Mouse (Mus musculus) intestine, postnatal 0 days (tissue): ENCODE results near the gene Aamdc. TPM values are rescaled to one million over a fixed set of nuclear protein-coding genes. Genes with fewer than 3 reads are reported as not detected.

Source experiments
- ATAC-seq: fragments of 200-750 bp; cut with Nextera tagmentation; 2 replicates; pipeline ENCODE4 v1.8.0; 2017; ENCODE audit warnings: mild to moderate bottlenecking, moderate TSS enrichment, moderate library complexity
- H3K27ac ChIP-seq: fragments of 300-500 bp; sonication (generic); 2 replicates; pipeline ENCODE4 v1.5.1; 2014; ENCODE audit warnings: mild to moderate bottlenecking, low read depth, low read length, moderate library complexity
- H3K27me3 ChIP-seq: fragments of 300-500 bp; sonication (generic); replicated peaks from 2 replicates; pipeline ENCODE4 v1.6.1; 2014; ENCODE audit warnings: low read length, mixed read lengths; ENCODE audit not compliant: control insufficient read depth, insufficient read depth
- H3K36me3 ChIP-seq: fragments of 300-500 bp; sonication (generic); 2 replicates; pipeline ENCODE4 v1.6.1; 2014; ENCODE audit warnings: mild to moderate bottlenecking, moderate library complexity; ENCODE audit not compliant: control insufficient read depth, insufficient read depth
- H3K4me1 ChIP-seq: fragments of 300-500 bp; sonication (generic); replicated peaks from 2 replicates; pipeline ENCODE4 v1.6.1; 2014; ENCODE audit warnings: antibody characterized with exemption, low read length, mixed read lengths; ENCODE audit not compliant: control insufficient read depth, insufficient read depth
- H3K4me2 ChIP-seq: fragments of 300-500 bp; sonication (generic); replicated peaks from 2 replicates; pipeline ENCODE4 v1.6.1; 2014; ENCODE audit warnings: low read depth, mild to moderate bottlenecking, moderate library complexity
- H3K4me3 ChIP-seq: fragments of 300-500 bp; sonication (generic); 2 replicates; pipeline ENCODE4 v1.5.1; 2014; ENCODE audit warnings: low read depth, low read length
- H3K9ac ChIP-seq: fragments of 300-500 bp; sonication (generic); 2 replicates; pipeline ENCODE4 v1.6.1; 2014; ENCODE audit warnings: mild to moderate bottlenecking, low read depth, low read length
- H3K9me3 ChIP-seq: fragments of 300-500 bp; sonication (generic); 2 replicates; pipeline ENCODE4 v1.6.1; 2016; ENCODE audit warnings: mixed run types; ENCODE audit not compliant: control insufficient read depth
- CTCF ChIP-seq: sonication (generic); IDR thresholded peaks from 2 replicates; pipeline ENCODE4 v1.5.1; 2016; ENCODE audit warnings: low read depth, mild to moderate bottlenecking, control low read depth, antibody characterized with exemption, moderate library complexity
- WGBS: fragments of 180-500 bp; shearing (Covaris S2); extraction: QIAGEN DNeasy Blood & Tissue Kit; methylation state at CpG from one replicate; pipeline ENCODE4 v1.1.7; 2014; 5-methylcytosine and 5-hydroxymethylcytosine counted together
- polyA plus RNA-seq: library from polyadenylated mRNA; unstranded; fragments of >200 nt; fragmentation: Nextera tagmentation; extraction: Ambion mirVana; gene quantifications from 2 replicates; pipeline ENCODE4 v1.2.1, GENCODE M21; 2015

Gene Aamdc
- polyA plus RNA-seq, 1 experiment from 2014 or later: 86.8 TPM

GRCm38 (mm10) chr7:97546462-97546861 is 32.8 kb downstream of the Aamdc start:
- TF ChIP-seq CTCF: no peak
- peaks cover 36% of the 10 kb centered on the region for H3K36me3 ChIP-seq
- H3K9ac ChIP-seq: no peak overlapping the region
- H3K4me1 ChIP-seq: no peaks in the 10 kb centered on the region
- WGBS: 92% methylated on average over 2 of the region's 2 CpGs
- no peak for ATAC-seq
- no peak overlapping the region for H3K27ac ChIP-seq
- no peak overlapping the region for H3K4me2 ChIP-seq
- H3K9me3 ChIP-seq: no peaks in the 10 kb centered on the region
- H3K27me3 ChIP-seq: no peaks in the 10 kb centered on the region
- no peak overlapping the region for H3K4me3 ChIP-seq

GRCm38 (mm10) chr7:97536571-97536970 is 42.7 kb downstream of the Aamdc start:
- Histone ChIP-seq H3K36me3 (peaks cover 70% of the 10 kb centered on the region), H3K27ac (no peak overlapping the region), H3K4me1 (no peaks in the 10 kb centered on the region), H3K4me2 (no peak overlapping the region), H3K27me3 (no peaks in the 10 kb centered on the region), H3K9me3 (no peaks in the 10 kb centered on the region), H3K9ac (no peak overlapping the region), H3K4me3 (no peak overlapping the region)
- ATAC-seq: no peak
- no peak for TF ChIP-seq CTCF
- WGBS: 91% methylated on average over 5 of the region's 5 CpGs

- 89% methylated on average over 5 of the region's 5 CpGs for WGBS
Observed at GRCm38 (mm10) chr7:97535531-97535930, 43.8 kb downstream of the Aamdc start.

DNA sequence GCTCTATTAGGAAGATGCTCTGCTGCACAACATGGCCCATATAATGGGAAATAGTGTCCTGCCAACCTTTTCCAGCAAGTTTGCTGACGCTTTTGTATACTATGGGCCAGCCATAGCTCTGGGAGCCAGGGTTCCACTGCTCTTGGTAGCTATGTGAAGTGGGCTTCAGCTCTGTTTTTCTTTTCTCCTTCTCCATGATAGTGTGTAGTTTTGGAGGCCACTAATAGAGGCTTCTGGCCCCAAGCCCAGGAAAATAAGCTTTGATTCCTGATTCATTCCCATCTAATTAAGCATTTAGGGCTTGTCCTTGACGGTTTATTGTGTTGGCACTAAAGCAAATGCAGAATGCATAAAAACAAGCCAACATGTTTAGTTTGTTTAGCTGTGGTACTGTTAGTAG is 59.4 kb downstream of the Aamdc start:
- Histone ChIP-seq H3K36me3 (peaks cover 39% of the 10 kb centered on the region), H3K4me1 (no peaks in the 10 kb centered on the region), H3K27ac (no peak overlapping the region), H3K9ac (no peak overlapping the region), H3K4me2 (no peak overlapping the region), H3K4me3 (no peak overlapping the region), H3K27me3 (no peaks in the 10 kb centered on the region), H3K9me3 (no peaks in the 10 kb centered on the region)
- no peak for TF ChIP-seq CTCF
- ATAC-seq: no peak
- 94% methylated on average over 2 of the region's 2 CpGs for WGBS

More at GRCm38 (mm10) chr7:97535531-97535930, 43.8 kb downstream of the Aamdc start:
- no peak for ATAC-seq
- Histone ChIP-seq H3K9me3 (no peaks in the 10 kb centered on the region), H3K4me2 (no peak overlapping the region), H3K27me3 (no peaks in the 10 kb centered on the region), H3K9ac (no peak overlapping the region), H3K27ac (no peak overlapping the region), H3K4me1 (no peaks in the 10 kb centered on the region), H3K4me3 (no peak overlapping the region), H3K36me3 (peaks cover 68% of the 10 kb centered on the region)
- TF ChIP-seq CTCF: no peak

- ATAC-seq: no peak
- WGBS: 92% methylated on average over 1 of the region's 1 CpGs
- no peak overlapping the region for H3K4me3 ChIP-seq
- no peak overlapping the region for H3K4me2 ChIP-seq
- no peaks in the 10 kb centered on the region for H3K4me1 ChIP-seq
- H3K9ac ChIP-seq: no peak overlapping the region
- H3K36me3 ChIP-seq: peaks cover 65% of the 10 kb centered on the region
- no peaks in the 10 kb centered on the region for H3K9me3 ChIP-seq
- H3K27me3 ChIP-seq: no peaks in the 10 kb centered on the region
- no peak for TF ChIP-seq CTCF
- no peak overlapping the region for H3K27ac ChIP-seq
Observed at GRCm38 (mm10) chr7:97514786-97515185, 64.5 kb downstream of the Aamdc start.

DNA sequence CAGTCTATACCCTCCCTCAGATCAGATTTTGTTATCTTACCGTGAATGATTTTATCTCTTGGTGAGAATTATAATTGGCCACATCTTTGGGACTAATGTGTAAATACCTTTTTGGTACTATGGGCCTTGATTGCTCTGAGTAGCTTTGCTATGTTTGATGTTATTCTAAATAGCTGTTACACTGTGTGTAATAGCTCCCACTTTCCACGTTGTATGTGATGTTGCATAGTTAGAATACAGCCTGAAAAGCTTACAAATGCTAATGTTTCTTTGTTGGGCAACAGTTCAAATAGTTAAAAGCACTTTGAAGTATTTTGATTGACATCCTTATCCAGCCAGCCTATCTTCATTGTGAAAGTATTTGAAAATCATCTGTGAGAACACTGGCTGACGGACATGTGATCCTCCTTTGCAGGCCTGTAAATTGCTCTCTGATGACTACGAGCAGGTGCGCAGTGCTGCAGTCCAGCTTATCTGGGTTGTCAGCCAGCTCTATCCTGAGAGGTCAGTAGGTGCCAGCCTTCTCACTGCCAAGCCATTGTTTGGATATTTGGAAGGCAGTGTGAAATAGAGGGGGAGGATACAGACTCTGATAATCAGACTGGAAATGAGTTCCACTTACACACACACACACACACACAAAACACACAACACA is 78.6 kb downstream of the Aamdc start:
- 66% methylated on average over 5 of the region's 5 CpGs for WGBS
- Histone ChIP-seq H3K9me3 (no peaks in the 10 kb centered on the region), H3K9ac (no peak overlapping the region), H3K4me2 (no peak overlapping the region), H3K27ac (no peak overlapping the region), H3K4me3 (no peak overlapping the region), H3K36me3 (peaks cover 16% of the 10 kb centered on the region), H3K4me1 (no peaks in the 10 kb centered on the region), H3K27me3 (no peaks in the 10 kb centered on the region)
- no peak for ATAC-seq
- TF ChIP-seq CTCF: no peak

Other genes starting within 250 kb of the Aamdc start
- gene Usp35, start 247.5 kb downstream of the Aamdc start, polyA plus RNA-seq: 0.41 and 0.48 TPM in 2 replicates
- 1.4 TPM in 2 replicates for gene Kctd21, start 247.2 kb downstream of the Aamdc start, polyA plus RNA-seq
- gene Alg8, start 207.9 kb downstream of the Aamdc start, polyA plus RNA-seq: 14.5 and 15.7 TPM in 2 replicates
- 517 and 549 TPM in 2 replicates for gene Ndufc2, start 179.5 kb downstream of the Aamdc start, polyA plus RNA-seq
- 1.6 and 2.4 TPM in 2 replicates for gene Thrsp, start 161.8 kb downstream of the Aamdc start, polyA plus RNA-seq
- gene Kctd14, start 128.2 kb downstream of the Aamdc start, polyA plus RNA-seq: 4.8 and 5.3 TPM in 2 replicates
- 14.3 and 15.9 TPM in 2 replicates for gene Ints4, start 98.5 kb downstream of the Aamdc start, polyA plus RNA-seq
- 9.5 and 10.9 TPM in 2 replicates for gene Rsf1, start 392 bp upstream of the Aamdc start, polyA plus RNA-seq
- 60.9 and 65.2 TPM in 2 replicates for gene Clns1a, start 117.1 kb upstream of the Aamdc start, polyA plus RNA-seq
- gene Aqp11, start 158.8 kb upstream of the Aamdc start, polyA plus RNA-seq: 167 and 184 TPM in 2 replicates
- gene Pak1, start 209.0 kb upstream of the Aamdc start, polyA plus RNA-seq: 28.8 and 32.9 TPM in 2 replicates